Mouse (Mus musculus) layer of hippocampus, adult 2 months (tissue): ENCODE results near the gene Adora1. TPM values are rescaled to one million over a fixed set of nuclear protein-coding genes. Genes with fewer than 3 reads are reported as not detected.
A peak's percentile ranks its signal among the peaks of the same experiment; 100 is the strongest.

ENCODE experiments used
- DNase-seq, 2 experiments: peaks; one replicate each; pipeline ENCODE4 v3.0.0; 2022; ENCODE audit warnings: low spot score in 2 of 2
- H3K27ac ChIP-seq: fragments of 200-600 bp; 2 replicates; pipeline ENCODE4 v1.8.1; 2022
- H3K4me3 ChIP-seq: fragments of 200-600 bp; 2 replicates; pipeline ENCODE4 v1.8.1; 2022; ENCODE audit warnings: mild to moderate bottlenecking
- CTCF ChIP-seq: fragments of 200-600 bp; conservative IDR thresholded peaks from 2 replicates; pipeline ENCODE4 v1.8.1; 2022; ENCODE audit warnings: antibody characterized with exemption, mild to moderate bottlenecking, moderate library complexity
- total RNA-seq, 2 experiments: library from RNA; stranded (reverse); gene quantifications; 2 replicates each; pipeline ENCODE4 v1.2.3; 2021

The Adora1 gene
- total RNA-seq, 2 experiments from 2014 or later = 202 to 221 TPM

- no peak for TF ChIP-seq CTCF
- no peak for DNase-seq
- H3K4me3 ChIP-seq = no peak overlapping the region
- H3K27ac ChIP-seq = peak overlapping the region; percentile 93
These were observed 29.8 kb downstream of the Adora1 start for GRCm38 (mm10) chr1:134205296-134206018.

- peak; percentile 56 to 79 for DNase-seq
- TF ChIP-seq CTCF = 0 out of 2 replicates have a peak, but pooled peaks have one; percentile 10
- Histone ChIP-seq H3K27ac (peak overlapping the region; percentile 93), H3K4me3 (no peak overlapping the region)
These were observed 31.0 kb downstream of the Adora1 start for GRCm38 (mm10) chr1:134204230-134204629.

- peak in 1 of 2 experiments; percentile 59 for DNase-seq
- peak; percentile 88 for TF ChIP-seq CTCF
- Histone ChIP-seq H3K4me3 (no peak overlapping the region), H3K27ac (peak overlapping the region; percentile 93)
These were observed 33.3 kb downstream of the Adora1 start for GRCm38 (mm10) chr1:134201751-134202420.

- peak overlapping the region; percentile 93 for H3K27ac ChIP-seq
These were observed 34.1 kb downstream of the Adora1 start for GRCm38 (mm10) chr1:134200998-134201686.

GRCm38 (mm10) chr1:134200481-134200880 is 34.8 kb downstream of the Adora1 start:
- no peak for DNase-seq
- H3K4me3 ChIP-seq = no peak overlapping the region
- peak overlapping the region; percentile 93 for H3K27ac ChIP-seq
- TF ChIP-seq CTCF = no peak

More at GRCm38 (mm10) chr1:134200998-134201686, 34.1 kb downstream of the Adora1 start:
- TF ChIP-seq CTCF = no peak
- peak; percentile 58 to 76 for DNase-seq
- no peak overlapping the region for H3K4me3 ChIP-seq

GRCm38 (mm10) chr1:134198197-134198995 is 36.8 kb downstream of the Adora1 start:
- no peak overlapping the region for H3K4me3 ChIP-seq
- no peak for TF ChIP-seq CTCF
- peak overlapping the region; percentile 91 for H3K27ac ChIP-seq
- no peak for DNase-seq

- H3K4me3 ChIP-seq = no peak overlapping the region
- DNase-seq = no peak
- TF ChIP-seq CTCF = peak; percentile 34; the same call in 1 of the 2 replicates
- H3K27ac ChIP-seq = peak overlapping the region; percentile 91
These were observed 37.8 kb downstream of the Adora1 start for GRCm38 (mm10) chr1:134197325-134197982.

GRCm38 (mm10) chr1:134196386-134196785 is 38.8 kb downstream of the Adora1 start:
- peak; percentile 82 to 83 for DNase-seq
- H3K4me3 ChIP-seq = no peak overlapping the region
- peak overlapping the region; percentile 91 for H3K27ac ChIP-seq
- peak; percentile 95 for TF ChIP-seq CTCF

GRCm38 (mm10) chr1:134195979-134196378 is 39.3 kb downstream of the Adora1 start:
- TF ChIP-seq CTCF = no peak
- no peak for DNase-seq
- H3K27ac ChIP-seq = peak overlapping the region; percentile 91
- no peak overlapping the region for H3K4me3 ChIP-seq

GRCm38 (mm10) chr1:134195571-134195970 is 39.7 kb downstream of the Adora1 start:
- no peak for TF ChIP-seq CTCF
- peak; percentile 54 to 58 for DNase-seq
- Histone ChIP-seq H3K27ac (peak overlapping the region; percentile 91), H3K4me3 (no peak overlapping the region)

GRCm38 (mm10) chr1:134195117-134195516 is 40.1 kb downstream of the Adora1 start:
- Histone ChIP-seq H3K4me3 (no peak overlapping the region), H3K27ac (peak overlapping the region; percentile 91)
- no peak for DNase-seq

GRCm38 (mm10) chr1:134194298-134195022 is 40.8 kb downstream of the Adora1 start:
- H3K4me3 ChIP-seq = no peak overlapping the region
- peak overlapping the region; percentile 91 for H3K27ac ChIP-seq
- no peak for TF ChIP-seq CTCF
- DNase-seq = no peak

More at GRCm38 (mm10) chr1:134195117-134195516, 40.1 kb downstream of the Adora1 start:
- TF ChIP-seq CTCF = peak; percentile 38
